Mouse (Mus musculus) 3134 (cell line): ENCODE results near the gene Taf6l.

Source experiments
- DNase-seq: peaks from one replicate; pipeline ENCODE4 v3.0.0-alpha.2; 2011; ENCODE audit warnings: low spot score; ENCODE audit not compliant: insufficient read length; ENCODE audit errors: extremely low read depth

Taf6l gene

GRCm38 (mm10) chr19:8786008-8786781, at the start of gene Taf6l:
Gene Taf6l, minus strand, starts transcription at chr19:8786417.
- peak; percentile 89 for DNase-seq

- DNase-seq, result no peak
Measured at GRCm38 (mm10) chr19:8832971-8833370, 46.8 kb upstream of the Taf6l start.

GRCm38 (mm10) chr19:8831262-8831661, 45.0 kb upstream of the Taf6l start:
- no peak for DNase-seq

- DNase-seq, result no peak
Measured at GRCm38 (mm10) chr19:8830664-8831063, 44.4 kb upstream of the Taf6l start.

GRCm38 (mm10) chr19:8829660-8830059, 43.4 kb upstream of the Taf6l start, which contains the start of gene AC129217.1:
Gene AC129217.1, plus strand, starts transcription at chr19:8829773.
- no peak for DNase-seq

- no peak for DNase-seq
Measured at GRCm38 (mm10) chr19:8822696-8823095, 36.5 kb upstream of the Taf6l start.

GRCm38 (mm10) chr19:8821146-8821545, 34.9 kb upstream of the Taf6l start:
- DNase-seq, result no peak

- no peak for DNase-seq
Measured at GRCm38 (mm10) chr19:8820424-8820956, 34.3 kb upstream of the Taf6l start.

- peak; percentile 99 for DNase-seq
Measured at GRCm38 (mm10) chr19:8819596-8820423, 33.6 kb upstream of the Taf6l start, which contains the start of gene Hnrnpul2. Gene Hnrnpul2, plus strand, starts transcription at chr19:8820010.

- DNase-seq, result peak; percentile 93
Measured at GRCm38 (mm10) chr19:8818801-8819595, 32.8 kb upstream of the Taf6l start, which contains the start of gene Ttc9c. Gene Ttc9c, minus strand, starts transcription at chr19:8819333.

GRCm38 (mm10) chr19:8818301-8818798, 32.1 kb upstream of the Taf6l start:
- DNase-seq, result no peak

- DNase-seq, result no peak
Measured at GRCm38 (mm10) chr19:8817001-8817400, 30.8 kb upstream of the Taf6l start.

DNA sequence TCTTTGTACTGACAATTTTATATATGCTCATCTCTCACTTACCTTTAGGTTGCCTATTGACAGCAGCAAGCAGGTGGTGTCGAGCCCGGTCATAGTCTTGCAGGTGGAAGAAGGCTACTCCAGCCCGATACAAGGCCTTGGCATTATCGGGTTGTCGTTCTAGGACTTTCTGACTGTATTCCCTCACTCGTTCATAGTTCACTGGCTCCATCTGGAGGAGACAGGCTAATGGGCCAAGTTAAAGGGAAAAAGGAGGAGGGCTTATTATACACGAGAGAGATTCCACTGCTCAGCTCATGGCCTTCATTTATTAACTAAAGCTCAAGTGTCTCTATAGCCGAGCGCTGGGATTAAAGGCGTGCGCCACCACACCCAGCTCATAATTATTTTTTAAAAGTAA, 29.6 kb upstream of the Taf6l start:
- DNase-seq, result no peak

DNA sequence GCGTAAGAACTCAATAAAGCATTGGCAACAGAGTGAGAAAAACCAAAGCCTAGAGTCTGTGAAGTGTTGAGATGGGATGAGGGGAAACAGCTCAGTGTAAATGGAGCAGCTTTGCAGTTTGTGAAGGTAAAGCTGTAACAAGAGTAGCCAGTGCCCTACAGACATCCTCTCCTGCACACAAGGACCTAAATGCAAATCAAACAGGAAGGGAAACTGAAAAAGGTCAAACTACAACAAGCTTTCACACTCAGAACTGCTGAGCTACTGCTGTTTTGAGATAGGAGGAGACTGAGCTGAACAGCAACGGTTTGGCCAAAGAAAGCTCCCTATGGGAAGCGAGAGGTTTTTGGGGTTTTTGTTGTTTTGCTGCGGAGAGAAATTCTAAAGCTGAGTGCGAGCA, 20.6 kb upstream of the Taf6l start:
- no peak for DNase-seq

DNA sequence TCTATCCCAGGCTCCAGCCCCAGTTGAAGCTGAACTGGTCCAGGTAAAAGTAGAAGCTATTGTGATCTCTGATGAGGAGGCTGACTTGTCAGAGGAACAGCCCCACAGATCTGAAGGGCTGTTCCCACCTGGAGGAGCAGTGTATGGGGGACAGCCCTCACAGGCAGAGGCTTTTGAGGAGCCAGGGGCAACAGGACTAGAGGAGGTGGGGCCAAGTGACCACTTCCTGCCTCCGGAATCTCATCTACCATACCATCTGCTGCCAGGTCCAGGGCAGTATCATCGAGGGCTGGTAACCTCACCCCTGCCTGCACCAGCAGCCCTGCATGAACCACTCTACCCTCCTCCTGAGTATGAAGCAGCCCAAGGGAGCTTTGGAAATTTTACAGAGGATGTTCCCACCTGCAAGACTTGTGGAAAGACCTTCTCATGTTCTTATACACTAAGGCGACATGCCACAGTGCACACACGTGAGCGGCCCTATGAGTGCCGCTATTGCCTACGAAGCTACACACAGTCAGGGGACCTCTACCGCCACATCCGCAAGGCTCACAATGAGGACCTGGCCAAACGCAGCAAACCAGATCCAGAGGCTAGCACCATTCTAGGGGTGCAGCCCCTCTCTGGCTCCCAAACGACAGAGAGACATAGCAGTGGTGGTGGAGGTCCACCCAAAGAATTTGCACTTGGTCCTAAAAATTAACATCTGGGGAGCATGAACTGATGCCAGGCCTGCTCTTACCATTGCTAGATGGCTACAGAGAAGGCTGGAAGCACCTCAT, 17.9 kb upstream of the Taf6l start:
- DNase-seq, result no peak

DNA sequence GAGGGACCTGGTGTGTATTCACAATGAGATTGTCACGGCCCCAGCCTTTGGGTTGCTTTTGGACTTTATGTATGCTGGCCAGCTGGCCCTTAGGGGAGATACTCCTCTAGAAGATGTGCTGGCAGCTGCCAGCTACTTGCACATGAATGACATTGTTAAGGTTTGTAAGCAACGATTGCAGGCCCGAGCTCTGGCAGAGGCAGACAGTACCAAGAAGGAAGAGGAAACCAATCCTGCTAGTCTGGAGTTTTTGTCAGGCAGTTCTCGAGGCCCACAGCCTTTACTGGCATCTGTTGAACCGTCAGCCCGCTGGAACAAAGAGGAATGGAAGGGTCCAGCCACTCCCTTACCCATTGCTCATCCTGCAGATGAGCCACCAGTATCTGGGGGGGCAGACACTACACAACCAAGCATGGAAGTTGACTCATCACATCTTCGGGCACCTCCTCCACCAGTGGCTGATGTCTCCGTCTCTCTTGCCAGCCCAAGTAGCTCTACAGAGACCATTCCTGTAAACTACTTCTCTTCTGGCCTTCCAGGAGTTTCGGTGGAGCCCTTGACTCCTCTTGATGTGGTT, 17.1 kb upstream of the Taf6l start:
- no peak for DNase-seq

GRCm38 (mm10) chr19:8802130-8802821, 16.1 kb upstream of the Taf6l start, which contains the start of gene Zbtb3:
Gene Zbtb3, plus strand, starts transcription at chr19:8802555.
- peak; percentile 89 for DNase-seq

GRCm38 (mm10) chr19:8798947-8799315, 12.7 kb upstream of the Taf6l start:
- no peak for DNase-seq
